Mouse (Mus musculus): ENCODE data around the gene Rasd1.

The Rasd1 gene

GRCm38 (mm10) chr11:59964818-59965217 is at the start of gene Rasd1:
TSS of gene Rasd1 (minus strand) at chr11:59964944.
- in situ Hi-C loops (cut with MseI, MboI), result no loop called here

- in situ Hi-C loops (cut with MseI, MboI), result no loop called here
Measured at GRCm38 (mm10) chr11:60011516-60011915, 46.8 kb upstream of the Rasd1 start.

- in situ Hi-C loops (cut with MseI, MboI), result no loop called here
Measured at GRCm38 (mm10) chr11:60009451-60009850, 44.7 kb upstream of the Rasd1 start.

GRCm38 (mm10) chr11:60005866-60006265 is 41.1 kb upstream of the Rasd1 start:
- in situ Hi-C loops (cut with MseI, MboI), result no loop called here

- in situ Hi-C loops (cut with MseI, MboI), result no loop called here
Measured at GRCm38 (mm10) chr11:60004716-60005115, 40.0 kb upstream of the Rasd1 start.

- in situ Hi-C loops (cut with MseI, MboI), result no loop called here
Measured at GRCm38 (mm10) chr11:60003811-60004210, 39.1 kb upstream of the Rasd1 start.

- in situ Hi-C loops (cut with MseI, MboI), result no loop called here
Measured at GRCm38 (mm10) chr11:60001231-60001980, 36.7 kb upstream of the Rasd1 start.

- in situ Hi-C loops (cut with MseI, MboI), result no loop called here
Measured at GRCm38 (mm10) chr11:59994318-59994717, 29.6 kb upstream of the Rasd1 start.

- in situ Hi-C loops (cut with MseI, MboI), result no loop called here
Measured at GRCm38 (mm10) chr11:59991365-59991764, 26.6 kb upstream of the Rasd1 start.

GRCm38 (mm10) chr11:59989406-59989805 is 24.7 kb upstream of the Rasd1 start:
- in situ Hi-C loops (cut with MseI, MboI), result no loop called here

- in situ Hi-C loops (cut with MseI, MboI), result no loop called here
Measured at GRCm38 (mm10) chr11:59977831-59978230, 13.1 kb upstream of the Rasd1 start.

GRCm38 (mm10) chr11:59975241-59975640 is 10.5 kb upstream of the Rasd1 start:
- in situ Hi-C loops (cut with MseI, MboI), result no loop called here

GRCm38 (mm10) chr11:59973389-59973788 is 8.6 kb upstream of the Rasd1 start:
- in situ Hi-C loops (cut with MseI, MboI), result no loop called here

GRCm38 (mm10) chr11:59971691-59972090 is 6.9 kb upstream of the Rasd1 start:
- in situ Hi-C loops (cut with MseI, MboI), result no loop called here

- in situ Hi-C loops (cut with MseI, MboI), result no loop called here
Measured at GRCm38 (mm10) chr11:59970780-59971179, 6.0 kb upstream of the Rasd1 start.

GRCm38 (mm10) chr11:59967765-59968164 is 3.0 kb upstream of the Rasd1 start:
- in situ Hi-C loops (cut with MseI, MboI), result no loop called here

GRCm38 (mm10) chr11:59966102-59966483 is 1.3 kb upstream of the Rasd1 start:
- in situ Hi-C loops (cut with MseI, MboI), result no loop called here

- in situ Hi-C loops (cut with MseI, MboI), result no loop called here
Measured at GRCm38 (mm10) chr11:59965227-59966101, 720 bp upstream of the Rasd1 start.

GRCm38 (mm10) chr11:59964163-59964758 is 483 bp downstream of the Rasd1 start:
- in situ Hi-C loops (cut with MseI, MboI), result no loop called here

- in situ Hi-C loops (cut with MseI, MboI), result no loop called here
Measured at GRCm38 (mm10) chr11:59963364-59964162, 1.2 kb downstream of the Rasd1 start.

- in situ Hi-C loops (cut with MseI, MboI), result no loop called here
Measured at GRCm38 (mm10) chr11:59962590-59962989, 2.2 kb downstream of the Rasd1 start.
